Mouse (Mus musculus) E14TG2a.4 (cell line): Measurements from ENCODE around the gene Rock2.

Source experiments
- CTCF ChIP-seq: conservative IDR thresholded peaks from 2 replicates; pipeline ENCODE4 v1.5.1; 2014; ENCODE audit warnings: low read length
- NANOG ChIP-seq: IDR thresholded peaks from 2 replicates; pipeline ENCODE4 v1.6.1; 2014; ENCODE audit warnings: borderline replicate concordance, low read length, mixed read lengths

DNA sequence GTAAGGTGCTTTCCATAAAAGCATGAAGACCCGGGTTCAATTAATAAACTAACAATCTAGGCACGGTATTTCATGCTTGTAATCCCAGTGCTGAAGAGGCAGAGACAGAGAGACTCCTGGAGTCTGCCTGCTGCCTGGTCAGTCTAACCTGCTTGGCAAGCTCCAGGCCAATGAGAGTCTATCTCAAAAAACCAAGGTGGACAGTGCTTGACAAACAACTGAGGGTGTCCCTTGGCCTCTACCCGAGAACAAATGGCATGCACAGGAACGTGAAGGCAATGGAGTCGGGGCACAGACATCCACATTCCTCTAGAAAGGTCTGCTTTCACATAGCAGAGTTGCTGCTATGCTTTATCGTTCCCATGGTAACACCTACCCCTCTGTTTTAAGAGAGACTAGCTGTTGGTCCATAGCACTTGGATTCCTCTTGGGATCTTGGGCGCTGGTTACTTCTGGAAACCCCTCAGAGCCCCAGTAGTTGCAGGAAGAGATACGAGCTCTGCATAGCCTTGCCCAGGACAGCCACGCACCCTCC, 24.8 kb upstream of the Rock2 start:
- TF ChIP-seq NANOG (no peak), CTCF (no peak)
